Mouse (Mus musculus): Measurements from ENCODE around the gene Ocrl.

The Ocrl gene

GRCm38 (mm10) chrX:47985000-47985619 is 72.9 kb downstream of the Ocrl start:
- DNase-seq, result peak; percentile 74

- no peak for DNase-seq
These were observed 75.8 kb downstream of the Ocrl start for GRCm38 (mm10) chrX:47988024-47988423.

- peak; percentile 66 for DNase-seq
These were observed 80.4 kb downstream of the Ocrl start for GRCm38 (mm10) chrX:47992606-47993005.

- DNase-seq, result peak; percentile 9
These were observed 86.2 kb downstream of the Ocrl start for GRCm38 (mm10) chrX:47998412-47998811.

- DNase-seq, result peak; percentile 7
These were observed 89.0 kb downstream of the Ocrl start for GRCm38 (mm10) chrX:48001151-48001550.

- no peak for DNase-seq
These were observed 92.6 kb downstream of the Ocrl start for GRCm38 (mm10) chrX:48004786-48005185.

GRCm38 (mm10) chrX:48006062-48006461 is 93.9 kb downstream of the Ocrl start:
- peak; percentile 44 for DNase-seq

- DNase-seq, result no peak
These were observed 99.5 kb downstream of the Ocrl start for GRCm38 (mm10) chrX:48011656-48012055.

Data from kidney, postnatal 14 days (tissue).